Mouse (Mus musculus): ENCODE data around the gene Ptges3. TPM values are rescaled to one million over a fixed set of nuclear protein-coding genes. Genes with fewer than 3 reads are reported as not detected.
"Not testable (repeated sequence)": the region's sequence is repeated elsewhere in the genome, so short reads cannot be mapped to it uniquely, and the experiment has no call there.

Gene Ptges3
- polyA plus RNA-seq, 1 experiment: not detected

- H3K4me3 ChIP-seq (ENCODE audit: insufficient read depth, low read depth, low read length): no peak overlapping the region
- no peak for TF ChIP-seq POLR2A (IDR thresholded peaks at IDR 0.05; ENCODE audit: insufficient read depth, low read depth, low read length)
- no peak for TF ChIP-seq CTCF (IDR thresholded peaks at IDR 0.05; ENCODE audit: insufficient read depth, low read depth, low read length)
- no peak overlapping the region for H3K27ac ChIP-seq (ENCODE audit: insufficient read depth, low read depth, low read length)
- H3K4me1 ChIP-seq (ENCODE audit: control insufficient read depth, insufficient read depth, low read length): no peaks in the 10 kb centered on the region
- WGBS: 93% methylated on average over 5 of the region's 5 CpGs
Measured at GRCm38 (mm10) chr10:128051589-128051988, 7.2 kb upstream of the Ptges3 start.

- 100% methylated on average over 1 of the region's 2 CpGs for WGBS
- not testable (repeated sequence) for H3K27ac ChIP-seq (ENCODE audit: insufficient read depth, low read depth, low read length); H3K4me3 ChIP-seq (ENCODE audit: insufficient read depth, low read depth, low read length); H3K4me1 ChIP-seq (ENCODE audit: control insufficient read depth, insufficient read depth, low read length)
Measured at GRCm38 (mm10) chr10:128052136-128052535, 6.6 kb upstream of the Ptges3 start.

GRCm38 (mm10) chr10:128053001-128053400 lies 5.8 kb upstream of the Ptges3 start:
- WGBS: 96% methylated on average over 8 of the region's 8 CpGs
- no peaks in the 10 kb centered on the region for H3K4me1 ChIP-seq (ENCODE audit: control insufficient read depth, insufficient read depth, low read length)
- TF ChIP-seq CTCF (IDR thresholded peaks at IDR 0.05; ENCODE audit: insufficient read depth, low read depth, low read length): no peak
- no peak for TF ChIP-seq POLR2A (IDR thresholded peaks at IDR 0.05; ENCODE audit: insufficient read depth, low read depth, low read length)
- no peak overlapping the region for H3K27ac ChIP-seq (ENCODE audit: insufficient read depth, low read depth, low read length)
- no peak overlapping the region for H3K4me3 ChIP-seq (ENCODE audit: insufficient read depth, low read depth, low read length)

- under 1% methylated on average over 18 of the region's 18 CpGs for WGBS
- peaks cover 5% of the 10 kb centered on the region; the same call in 1 of the 2 replicates for H3K4me1 ChIP-seq (ENCODE audit: control insufficient read depth, insufficient read depth, low read length)
- TF ChIP-seq CTCF (IDR thresholded peaks at IDR 0.05; ENCODE audit: insufficient read depth, low read depth, low read length): no peak
- TF ChIP-seq POLR2A (IDR thresholded peaks at IDR 0.05; ENCODE audit: insufficient read depth, low read depth, low read length): no peak
- H3K4me3 ChIP-seq (ENCODE audit: insufficient read depth, low read depth, low read length): peak overlapping the region; percentile 65
- H3K27ac ChIP-seq (ENCODE audit: insufficient read depth, low read depth, low read length): peak overlapping the region; percentile 89
Measured at GRCm38 (mm10) chr10:128058184-128058583, 570 bp upstream of the Ptges3 start.

- TF ChIP-seq CTCF (IDR thresholded peaks at IDR 0.05; ENCODE audit: insufficient read depth, low read depth, low read length): no peak
- TF ChIP-seq POLR2A (IDR thresholded peaks at IDR 0.05; ENCODE audit: insufficient read depth, low read depth, low read length): no peak
- under 1% methylated on average over 62 of the region's 62 CpGs for WGBS
Measured at GRCm38 (mm10) chr10:128059207-128059981, 640 bp downstream of the Ptges3 start.

GRCm38 (mm10) chr10:128061109-128061508 lies 2.4 kb downstream of the Ptges3 start:
- 87% methylated on average over 5 of the region's 5 CpGs for WGBS
- Histone ChIP-seq H3K27ac (ENCODE audit: insufficient read depth, low read depth, low read length) (no peak overlapping the region), H3K4me1 (ENCODE audit: control insufficient read depth, insufficient read depth, low read length) (peaks cover 5% of the 10 kb centered on the region; the same call in 1 of the 2 replicates), H3K4me3 (ENCODE audit: insufficient read depth, low read depth, low read length) (no peak overlapping the region)
- no peak for TF ChIP-seq CTCF (IDR thresholded peaks at IDR 0.05; ENCODE audit: insufficient read depth, low read depth, low read length)
- TF ChIP-seq POLR2A (IDR thresholded peaks at IDR 0.05; ENCODE audit: insufficient read depth, low read depth, low read length): no peak

More at GRCm38 (mm10) chr10:128059207-128059981, 640 bp downstream of the Ptges3 start:
- H3K4me1 ChIP-seq (ENCODE audit: control insufficient read depth, insufficient read depth, low read length): peaks cover 5% of the 10 kb centered on the region; the same call in 1 of the 2 replicates
- peak overlapping the region; percentile 65 for H3K4me3 ChIP-seq (ENCODE audit: insufficient read depth, low read depth, low read length)
- H3K27ac ChIP-seq (ENCODE audit: insufficient read depth, low read depth, low read length): peak overlapping the region; percentile 61

GRCm38 (mm10) chr10:128062221-128062989 lies 3.7 kb downstream of the Ptges3 start:
- Histone ChIP-seq H3K27ac (ENCODE audit: insufficient read depth, low read depth, low read length) (no peak overlapping the region), H3K4me3 (ENCODE audit: insufficient read depth, low read depth, low read length) (no peak overlapping the region), H3K4me1 (ENCODE audit: control insufficient read depth, insufficient read depth, low read length) (peaks cover 5% of the 10 kb centered on the region; the same call in 1 of the 2 replicates)
- 93% methylated on average over 6 of the region's 6 CpGs for WGBS
- no peak for TF ChIP-seq CTCF (IDR thresholded peaks at IDR 0.05; ENCODE audit: insufficient read depth, low read depth, low read length)
- TF ChIP-seq POLR2A (IDR thresholded peaks at IDR 0.05; ENCODE audit: insufficient read depth, low read depth, low read length): no peak

GRCm38 (mm10) chr10:128066072-128066471 lies 7.3 kb downstream of the Ptges3 start:
- peaks cover 1% of the 10 kb centered on the region; the same call in 1 of the 2 replicates for H3K4me1 ChIP-seq (ENCODE audit: control insufficient read depth, insufficient read depth, low read length)
- TF ChIP-seq POLR2A (IDR thresholded peaks at IDR 0.05; ENCODE audit: insufficient read depth, low read depth, low read length) (no peak), CTCF (IDR thresholded peaks at IDR 0.05; ENCODE audit: insufficient read depth, low read depth, low read length) (no peak)
- 63% methylated on average over 5 of the region's 5 CpGs for whole genome bisulfite sequencing
- H3K4me3 ChIP-seq (ENCODE audit: insufficient read depth, low read depth, low read length): no peak overlapping the region
- H3K27ac ChIP-seq (ENCODE audit: insufficient read depth, low read depth, low read length): no peak overlapping the region

GRCm38 (mm10) chr10:128069201-128069600 lies 10.4 kb downstream of the Ptges3 start:
- Histone ChIP-seq H3K27ac (ENCODE audit: insufficient read depth, low read depth, low read length) (no peak overlapping the region), H3K4me1 (ENCODE audit: control insufficient read depth, insufficient read depth, low read length) (no peaks in the 10 kb centered on the region), H3K4me3 (ENCODE audit: insufficient read depth, low read depth, low read length) (no peak overlapping the region)
- 83% methylated on average over 4 of the region's 4 CpGs for WGBS
- no peak for TF ChIP-seq POLR2A (IDR thresholded peaks at IDR 0.05; ENCODE audit: insufficient read depth, low read depth, low read length)
- TF ChIP-seq CTCF (IDR thresholded peaks at IDR 0.05; ENCODE audit: insufficient read depth, low read depth, low read length): no peak

GRCm38 (mm10) chr10:128070432-128070831 lies 11.7 kb downstream of the Ptges3 start:
- not testable (repeated sequence) for H3K27ac ChIP-seq (ENCODE audit: insufficient read depth, low read depth, low read length); H3K4me1 ChIP-seq (ENCODE audit: control insufficient read depth, insufficient read depth, low read length); H3K4me3 ChIP-seq (ENCODE audit: insufficient read depth, low read depth, low read length)
- WGBS: 96% methylated on average over 2 of the region's 2 CpGs

- H3K4me3 ChIP-seq (ENCODE audit: insufficient read depth, low read depth, low read length); H3K4me1 ChIP-seq (ENCODE audit: control insufficient read depth, insufficient read depth, low read length); H3K27ac ChIP-seq (ENCODE audit: insufficient read depth, low read depth, low read length): not testable (repeated sequence)
- 91% methylated on average over 5 of the region's 5 CpGs for WGBS
Measured at GRCm38 (mm10) chr10:128078269-128078668, 19.5 kb downstream of the Ptges3 start.
